Mouse (Mus musculus): Measurements from ENCODE around the gene Vps26a. TPM values are rescaled to one million over a fixed set of nuclear protein-coding genes. Genes with fewer than 3 reads are reported as not detected.

The Vps26a gene
- total and polyA plus RNA-seq, 2 experiments from 2014 or later, result 21.6 to 45.7 TPM

DNA sequence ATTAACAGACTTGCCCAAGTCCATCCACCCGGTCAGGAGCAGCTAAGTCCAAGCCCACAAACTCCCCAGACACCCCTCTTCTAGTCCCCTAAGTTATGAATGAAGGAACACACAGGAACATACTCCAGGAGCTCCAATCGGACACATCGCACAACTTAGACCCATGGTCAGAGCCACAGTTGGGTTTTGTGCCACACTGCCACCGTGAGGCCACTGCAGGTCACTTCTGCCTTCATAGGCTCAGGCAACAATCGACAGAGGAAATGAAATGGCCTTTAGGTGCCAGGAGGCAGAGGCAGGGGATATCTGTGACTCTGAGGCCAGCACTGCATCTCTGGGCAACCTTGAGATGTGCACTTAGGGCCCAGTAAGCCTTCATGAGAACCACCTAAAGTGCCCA, 75.7 kb downstream of the Vps26a start:
- H3K4me1 ChIP-seq (ENCODE audit: insufficient read depth, low read length), result no peaks in the 10 kb centered on the region
- no peak overlapping the region for H3K4me3 ChIP-seq (ENCODE audit: low read length)
- H3K36me3 ChIP-seq (ENCODE audit: insufficient read depth, low read length), result no peaks in the 10 kb centered on the region
- 8% methylated on average over 5 of the region's 5 CpGs for WGBS
- no peak overlapping the region for H3K9ac ChIP-seq (replicated peaks; ENCODE audit: low read length)
- no peak overlapping the region; the same call in 1 of the 2 replicates for H3K27ac ChIP-seq
- no peaks in the 10 kb centered on the region for H3K9me3 ChIP-seq (ENCODE audit: low read length)
- H3K4me2 ChIP-seq (ENCODE audit: low read depth, low read length), result no peak overlapping the region
- peak; percentile 85 for DNase-seq (ENCODE audit: low spot score)
- peak; percentile 74 for ATAC-seq
- no peaks in the 10 kb centered on the region for H3K27me3 ChIP-seq (ENCODE audit: insufficient read depth, low read length)
- TF ChIP-seq CTCF (IDR thresholded peaks at IDR 0.05; ENCODE audit: low read depth), result peak; percentile 94

Other genes starting within 250 kb of the Vps26a start
- gene Tacr2, start 234.4 kb downstream of the Vps26a start, total RNA-seq (2014; rRNA removed), result not detected in 2 replicates
- 0.08 TPM in 2 replicates for gene Tacr2, start 234.4 kb downstream of the Vps26a start, polyA plus RNA-seq (2015; fragmentation: Nextera tagmentation; extraction: Ambion mirVana)
- gene Hk1, start 106.9 kb downstream of the Vps26a start, total RNA-seq (2014; rRNA removed), result 87.7 and 99.6 TPM in 2 replicates
- 140 and 144 TPM in 2 replicates for gene Hk1, start 106.9 kb downstream of the Vps26a start, polyA plus RNA-seq (2015; fragmentation: Nextera tagmentation; extraction: Ambion mirVana)
- 2.1 and 2.5 TPM in 2 replicates for gene Hkdc1, start 64.3 kb downstream of the Vps26a start, total RNA-seq (2014; rRNA removed)
- 0.82 and 1.1 TPM in 2 replicates for gene Hkdc1, start 64.3 kb downstream of the Vps26a start, polyA plus RNA-seq (2015; fragmentation: Nextera tagmentation; extraction: Ambion mirVana)
- 1.9 and 2.4 TPM in 2 replicates for gene 4930507D05Rik, start 37.3 kb downstream of the Vps26a start, total RNA-seq (2014; rRNA removed)
- 1.0 and 1.5 TPM in 2 replicates for gene 4930507D05Rik, start 37.3 kb downstream of the Vps26a start, polyA plus RNA-seq (2015; fragmentation: Nextera tagmentation; extraction: Ambion mirVana)
- gene Supv3l1, start 37.1 kb downstream of the Vps26a start, total RNA-seq (2014; rRNA removed), result 24.8 and 25.8 TPM in 2 replicates
- 15.8 and 16.7 TPM in 2 replicates for gene Supv3l1, start 37.1 kb downstream of the Vps26a start, polyA plus RNA-seq (2015; fragmentation: Nextera tagmentation; extraction: Ambion mirVana)
- gene Srgn, start 40.6 kb upstream of the Vps26a start, total RNA-seq (2014; rRNA removed), result 6.5 and 7.4 TPM in 2 replicates
- gene Srgn, start 40.6 kb upstream of the Vps26a start, polyA plus RNA-seq (2015; fragmentation: Nextera tagmentation; extraction: Ambion mirVana), result 20.8 and 22.0 TPM in 2 replicates
- 78.2 and 99.3 TPM in 2 replicates for gene Kif1bp, start 91.7 kb upstream of the Vps26a start, total RNA-seq (2014; rRNA removed)
- 69.6 and 71.2 TPM in 2 replicates for gene Kif1bp, start 91.7 kb upstream of the Vps26a start, polyA plus RNA-seq (2015; fragmentation: Nextera tagmentation; extraction: Ambion mirVana)
- 15.8 and 20.5 TPM in 2 replicates for gene Ddx21, start 115.5 kb upstream of the Vps26a start, total RNA-seq (2014; rRNA removed)
- 10.0 and 10.1 TPM in 2 replicates for gene Ddx21, start 115.5 kb upstream of the Vps26a start, polyA plus RNA-seq (2015; fragmentation: Nextera tagmentation; extraction: Ambion mirVana)
- 27.5 and 34.8 TPM in 2 replicates for gene Ddx50, start 164.4 kb upstream of the Vps26a start, total RNA-seq (2014; rRNA removed)
- 76.8 and 77.5 TPM in 2 replicates for gene Ddx50, start 164.4 kb upstream of the Vps26a start, polyA plus RNA-seq (2015; fragmentation: Nextera tagmentation; extraction: Ambion mirVana)
- gene Stox1, start 239.3 kb upstream of the Vps26a start, total RNA-seq (2014; rRNA removed), result 3.9 and 5.2 TPM in 2 replicates
- 3.6 and 4.8 TPM in 2 replicates for gene Stox1, start 239.3 kb upstream of the Vps26a start, polyA plus RNA-seq (2015; fragmentation: Nextera tagmentation; extraction: Ambion mirVana)

Data from hindbrain, postnatal 0 days (tissue).